Mouse (Mus musculus) left cerebral cortex, postnatal 14 days (tissue): ENCODE measurements at regions not wholly inside any gene's neighbourhood (a gene's known extent, or its start where the extent isn't known, plus 50 kb on each side); places are given as distances from the start of the nearest gene placed in this dataset.

ENCODE experiments used
- DNase-seq, 2 experiments: peaks; one replicate each; pipeline ENCODE4 v3.0.0; 2021 to 2022; ENCODE audit warnings: low spot score in 2 of 2, mixed read lengths in 1 of 2
- intact Hi-C: fragments of 180-260 bp; cut with DNase I; formaldehyde crosslinking; loops from one replicate; pipeline ENCODE4 v1.15.1; 2025

- intact Hi-C loops = no loop called here
- no peak for DNase-seq
Observed at GRCm38 (mm10) chr2:8628007-8628406, 1118.6 kb upstream of the Celf2 start.

GRCm38 (mm10) chr2:8628485-8629208 lies 1119.3 kb upstream of the Celf2 start:
- DNase-seq = peak; percentile 16 to 34
- intact Hi-C loops = no loop called here

GRCm38 (mm10) chr2:8638082-8638481 lies 1128.7 kb upstream of the Celf2 start:
- DNase-seq = peak; percentile 56 to 61
- intact Hi-C loops = loop anchor here (10.0 kb wide), 1 partner anchor 243 kb away; no protein-coding TSS in a partner anchor

GRCm38 (mm10) chr2:8639282-8639681 lies 1129.9 kb upstream of the Celf2 start:
- DNase-seq = peak in 1 of 2 experiments; percentile 23
- intact Hi-C loops = loop anchor here (10.0 kb wide), 1 partner anchor 244 kb away; no protein-coding TSS in a partner anchor

- DNase-seq = peak; percentile 54 to 72
- intact Hi-C loops = no loop called here
Observed at GRCm38 (mm10) chr2:8645463-8645862, 1136.1 kb upstream of the Celf2 start.

- intact Hi-C loops = no loop called here
Observed at GRCm38 (mm10) chr2:8660544-8660943, 1151.2 kb upstream of the Celf2 start.

GRCm38 (mm10) chr2:8673751-8674378 lies 1164.5 kb upstream of the Celf2 start:
- peak; percentile 81 to 90 for DNase-seq
- intact Hi-C loops = loop anchor here (2.0 to 10.0 kb wide), 3 partner anchors 1211 to 1611 kb away; partner anchors contain the start of genes 4930412O13Rik and 9230102O04Rik

More at GRCm38 (mm10) chr2:8660544-8660943, 1151.2 kb upstream of the Celf2 start:
- no peak for DNase-seq

- intact Hi-C loops = loop anchor here (2.0 to 10.0 kb wide), 3 partner anchors 1209 to 1609 kb away; partner anchors contain the start of genes 4930412O13Rik and 9230102O04Rik
- no peak for DNase-seq
Observed at GRCm38 (mm10) chr2:8675537-8675936, 1166.2 kb upstream of the Celf2 start.

- peak; percentile 40 to 45 for DNase-seq
- intact Hi-C loops = loop anchor here (10.0 kb wide), 2 partner anchors 1208 to 1608 kb away; partner anchors contain the start of genes 4930412O13Rik and 9230102O04Rik
Observed at GRCm38 (mm10) chr2:8676546-8676945, 1167.2 kb upstream of the Celf2 start.

- DNase-seq = no peak
- intact Hi-C loops = no loop called here
Observed at GRCm38 (mm10) chr2:8690846-8691643, 1181.7 kb upstream of the Celf2 start.

GRCm38 (mm10) chr2:8729306-8729705 lies 1151.7 kb upstream of the 4930412O13Rik start:
- no peak for DNase-seq
- intact Hi-C loops = no loop called here

GRCm38 (mm10) chr2:8754142-8754541 lies 1126.9 kb upstream of the 4930412O13Rik start:
- intact Hi-C loops = loop anchor here (10.0 kb wide), 1 partner anchor 1141 kb away; the partner anchor contains the start of gene Gata3

GRCm38 (mm10) chr2:8756546-8756945 lies 1124.5 kb upstream of the 4930412O13Rik start:
- DNase-seq = no peak
- intact Hi-C loops = loop anchor here (5.0 to 10.0 kb wide), 2 partner anchors 1138 to 1256 kb away; partner anchors contain the start of gene Gata3

More at GRCm38 (mm10) chr2:8754142-8754541, 1126.9 kb upstream of the 4930412O13Rik start:
- peak; percentile 21 to 50 for DNase-seq

- no peak for DNase-seq
- intact Hi-C loops = no loop called here
Observed at GRCm38 (mm10) chr2:8770636-8771035, 1110.4 kb upstream of the 4930412O13Rik start.

- intact Hi-C loops = no loop called here
Observed at GRCm38 (mm10) chr2:8781152-8781935, 1099.7 kb upstream of the 4930412O13Rik start.

GRCm38 (mm10) chr2:8782225-8782624 lies 1098.8 kb upstream of the 4930412O13Rik start:
- intact Hi-C loops = no loop called here

More at GRCm38 (mm10) chr2:8781152-8781935, 1099.7 kb upstream of the 4930412O13Rik start:
- DNase-seq = no peak

GRCm38 (mm10) chr2:8802061-8802460 lies 1079.0 kb upstream of the 4930412O13Rik start:
- DNase-seq = no peak
- intact Hi-C loops = no loop called here

More at GRCm38 (mm10) chr2:8782225-8782624, 1098.8 kb upstream of the 4930412O13Rik start:
- no peak for DNase-seq

- intact Hi-C loops = no loop called here
- no peak for DNase-seq
Observed at GRCm38 (mm10) chr2:8809609-8810008, 1071.4 kb upstream of the 4930412O13Rik start.
